Mouse (Mus musculus) C2C12 (cell line): ENCODE results near the gene Klhl26.

ENCODE experiments used
- CTCF ChIP-seq: IDR thresholded peaks from one replicate; pipeline ENCODE4 v1.5.1; 2011; ENCODE audit not compliant: control insufficient read depth, insufficient read depth, insufficient read length
- MAX ChIP-seq: IDR thresholded peaks from one replicate; pipeline ENCODE4 v1.6.1; 2011; ENCODE audit warnings: mild to moderate bottlenecking, control low read depth
- MYOD1 ChIP-seq: IDR thresholded peaks from one replicate; pipeline ENCODE4 v1.6.1; 2011; ENCODE audit warnings: low read depth; ENCODE audit not compliant: control insufficient read depth, insufficient read length

- TF ChIP-seq MAX (no peak), CTCF (no peak), MYOD1 (no peak)
Observed at GRCm38 (mm10) chr8:70495001-70495770, 18.4 kb upstream of the Klhl26 start.
